Mouse (Mus musculus): ENCODE measurements around the gene Zfp831. TPM values are rescaled to one million over a fixed set of nuclear protein-coding genes. Genes with fewer than 3 reads are reported as not detected.

Zfp831 gene
- total and polyA plus RNA-seq, 3 experiments = 0.48 to 0.99 (median 0.59) TPM

GRCm38 (mm10) chr2:174748381-174748780 lies 105.0 kb downstream of the Zfp831 start:
- H3K79me2 ChIP-seq (replicated peaks; ENCODE audit: control insufficient read depth, extremely low read depth, insufficient read depth, poor library complexity, severe bottlenecking) = no peaks in the 10 kb centered on the region
- no peaks in the 10 kb centered on the region for H3K27me3 ChIP-seq (replicated peaks)
- peak overlapping the region; percentile 56 for H3K4me2 ChIP-seq (ENCODE audit: insufficient read depth, low read depth, poor library complexity, severe bottlenecking)
- peak; percentile 34 for DNase-seq (ENCODE audit: extremely low read depth)
- dilution Hi-C loops (cut with MboI; ENCODE audit: extremely low pct_ligation_motif_present, extremely low pct_unique_long_range_greater_than_20kb, low sequenced_read_pairs) (no loop called here), in situ Hi-C loops (cut with MboI; ENCODE audit: low pct_ligation_motif_present, low pct_unique_long_range_greater_than_20kb, low sequenced_read_pairs) (no loop called here)
- H3K4me1 ChIP-seq (ENCODE audit: control insufficient read depth in 1 of 2, insufficient read depth in 2 of 2) = peaks cover 15 to 28% of the 10 kb centered on the region in 2 experiments
- H3K27ac ChIP-seq (ENCODE audit: insufficient read depth, low read depth) = no peak overlapping the region
- no peaks in the 10 kb centered on the region for H3K9me3 ChIP-seq (replicated peaks; ENCODE audit: low read length)
- H3K9ac ChIP-seq (ENCODE audit: insufficient read depth, low read depth) = no peak overlapping the region
- TF ChIP-seq ZKSCAN1 (IDR thresholded peaks at IDR 0.05; ENCODE audit: borderline replicate concordance, low read depth, low read length) (no peak), IRF4 (IDR thresholded peaks at IDR 0.05; ENCODE audit: low read depth, low read length) (peak; percentile 30; the same call in 1 of the 2 replicates), MEF2A (IDR thresholded peaks at IDR 0.05; ENCODE audit: borderline replicate concordance, low read depth, low read length) (peak; percentile 50; the same call in 1 of the 2 replicates), HCFC1 (IDR thresholded peaks at IDR 0.05; ENCODE audit: low read depth, low read length) (peak; percentile 18), ZNF384 (IDR thresholded peaks at IDR 0.05; ENCODE audit: low read depth, low read length) (no peak), POLR2A (IDR thresholded peaks at IDR 0.05; ENCODE audit: low read depth, low read length) (0 out of 2 replicates have a peak, but pooled peaks have one; percentile 37), ELF1 (IDR thresholded peaks at IDR 0.05; ENCODE audit: low read depth, low read length) (peak; percentile 81), MAFK (IDR thresholded peaks at IDR 0.05; ENCODE audit: insufficient replicate concordance, low read length) (no peak)
- no peaks in the 10 kb centered on the region for H3K36me3 ChIP-seq (replicated peaks in 1 of 2; ENCODE audit: control insufficient read depth in 1 of 2, insufficient read depth in 1 of 2, low read length in 1 of 2)
- H3K4me3 ChIP-seq (replicated peaks in 1 of 3; ENCODE audit: low read depth in 2 of 3, low read length in 2 of 3, poor library complexity in 1 of 3) = peak overlapping the region in 1 of 3 experiments; percentile 11

GRCm38 (mm10) chr2:174753197-174753596 lies 109.9 kb downstream of the Zfp831 start:
- H3K9me3 ChIP-seq (replicated peaks; ENCODE audit: low read length) = no peaks in the 10 kb centered on the region
- TF ChIP-seq POLR2A (IDR thresholded peaks at IDR 0.05; ENCODE audit: low read depth, low read length) (no peak), TCF12 (IDR thresholded peaks at IDR 0.05; ENCODE audit: low read depth, low read length) (no peak), ZKSCAN1 (IDR thresholded peaks at IDR 0.05; ENCODE audit: borderline replicate concordance, low read depth, low read length) (no peak), USF2 (conservative IDR thresholded peaks at IDR 0.05; ENCODE audit: low read depth, low read length) (no peak), CTCF (conservative IDR thresholded peaks at IDR 0.05 in 1 of 2, IDR thresholded peaks at IDR 0.05 in 1 of 2; ENCODE audit: low read depth in 2 of 2, low read length in 2 of 2) (no peak)
- dilution Hi-C loops (cut with MboI; ENCODE audit: extremely low pct_ligation_motif_present, extremely low pct_unique_long_range_greater_than_20kb, low sequenced_read_pairs) = no loop called here
- H3K4me1 ChIP-seq (ENCODE audit: control insufficient read depth in 1 of 2, insufficient read depth in 2 of 2) = peaks cover 7 to 10% of the 10 kb centered on the region in 2 experiments
- no peaks in the 10 kb centered on the region for H3K79me2 ChIP-seq (replicated peaks; ENCODE audit: control insufficient read depth, extremely low read depth, insufficient read depth, poor library complexity, severe bottlenecking)
- no peak overlapping the region for H3K27ac ChIP-seq (ENCODE audit: insufficient read depth, low read depth)
- no peak overlapping the region for H3K4me3 ChIP-seq (replicated peaks in 1 of 3; ENCODE audit: low read depth in 2 of 3, low read length in 2 of 3, poor library complexity in 1 of 3)
- H3K27me3 ChIP-seq (replicated peaks) = peaks cover 2% of the 10 kb centered on the region
- no peak overlapping the region for H3K9ac ChIP-seq (ENCODE audit: insufficient read depth, low read depth)
- no peaks in the 10 kb centered on the region for H3K36me3 ChIP-seq (replicated peaks in 1 of 2; ENCODE audit: control insufficient read depth in 1 of 2, insufficient read depth in 1 of 2, low read length in 1 of 2)
- DNase-seq (ENCODE audit: extremely low read depth) = no peak
- in situ Hi-C loops (cut with MboI; ENCODE audit: low pct_ligation_motif_present, low pct_unique_long_range_greater_than_20kb, low sequenced_read_pairs) = no loop called here
- H3K4me2 ChIP-seq (ENCODE audit: insufficient read depth, low read depth, poor library complexity, severe bottlenecking) = no peak overlapping the region

- Histone ChIP-seq H3K4me1 (ENCODE audit: control insufficient read depth in 1 of 2, insufficient read depth in 2 of 2) (no peaks in the 10 kb centered on the region), H3K27ac (ENCODE audit: insufficient read depth, low read depth) (no peak overlapping the region), H3K4me3 (replicated peaks in 1 of 3; ENCODE audit: low read depth in 2 of 3, low read length in 2 of 3, poor library complexity in 1 of 3) (no peak overlapping the region), H3K4me2 (ENCODE audit: insufficient read depth, low read depth, poor library complexity, severe bottlenecking) (no peak overlapping the region), H3K27me3 (replicated peaks) (peaks cover 3% of the 10 kb centered on the region), H3K79me2 (replicated peaks; ENCODE audit: control insufficient read depth, extremely low read depth, insufficient read depth, poor library complexity, severe bottlenecking) (no peaks in the 10 kb centered on the region), H3K9me3 (replicated peaks; ENCODE audit: low read length) (no peaks in the 10 kb centered on the region), H3K9ac (ENCODE audit: insufficient read depth, low read depth) (no peak overlapping the region), H3K36me3 (replicated peaks in 1 of 2; ENCODE audit: control insufficient read depth in 1 of 2, insufficient read depth in 1 of 2, low read length in 1 of 2) (no peaks in the 10 kb centered on the region)
- TF ChIP-seq E2F4 (IDR thresholded peaks at IDR 0.05; ENCODE audit: insufficient replicate concordance, low read depth, low read length) (no peak), USF2 (conservative IDR thresholded peaks at IDR 0.05; ENCODE audit: low read depth, low read length) (no peak), ZMIZ1 (IDR thresholded peaks at IDR 0.05; ENCODE audit: low read depth, low read length) (no peak)
- in situ Hi-C loops (cut with MboI; ENCODE audit: low pct_ligation_motif_present, low pct_unique_long_range_greater_than_20kb, low sequenced_read_pairs) (no loop called here), dilution Hi-C loops (cut with MboI; ENCODE audit: extremely low pct_ligation_motif_present, extremely low pct_unique_long_range_greater_than_20kb, low sequenced_read_pairs) (no loop called here)
- no peak for DNase-seq (ENCODE audit: extremely low read depth)
Measured at GRCm38 (mm10) chr2:174754231-174754630, 110.9 kb downstream of the Zfp831 start.
